Mouse (Mus musculus) spleen, adult 18-20 months (tissue): ENCODE measurements around the gene Tmem270.

ENCODE experiments used
- DNase-seq, 2 experiments: peaks; one replicate each; pipeline ENCODE4 v3.0.0; 2022; ENCODE audit warnings: mixed read lengths in 2 of 2

Gene Tmem270

DNA sequence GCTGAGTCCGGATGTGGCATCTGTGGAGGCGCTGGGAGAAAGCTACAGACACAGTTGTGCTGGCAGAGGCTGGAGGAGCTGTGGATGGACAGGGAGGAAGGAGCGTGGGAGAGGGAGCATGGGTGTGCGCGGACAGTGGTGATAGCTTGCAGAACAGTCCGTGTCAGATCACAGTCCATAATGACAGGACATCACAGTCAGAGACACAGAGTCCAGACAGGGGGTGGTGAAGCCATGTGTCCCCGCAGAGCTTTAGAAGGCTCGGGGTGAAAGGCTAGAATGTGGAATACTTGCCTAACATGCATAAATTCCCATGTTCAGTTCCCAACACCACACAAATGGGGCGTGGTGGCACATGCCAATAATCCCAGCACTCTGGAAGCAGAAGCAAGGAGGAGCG is 29.7 kb downstream of the Tmem270 start:
- no peak for DNase-seq

DNA sequence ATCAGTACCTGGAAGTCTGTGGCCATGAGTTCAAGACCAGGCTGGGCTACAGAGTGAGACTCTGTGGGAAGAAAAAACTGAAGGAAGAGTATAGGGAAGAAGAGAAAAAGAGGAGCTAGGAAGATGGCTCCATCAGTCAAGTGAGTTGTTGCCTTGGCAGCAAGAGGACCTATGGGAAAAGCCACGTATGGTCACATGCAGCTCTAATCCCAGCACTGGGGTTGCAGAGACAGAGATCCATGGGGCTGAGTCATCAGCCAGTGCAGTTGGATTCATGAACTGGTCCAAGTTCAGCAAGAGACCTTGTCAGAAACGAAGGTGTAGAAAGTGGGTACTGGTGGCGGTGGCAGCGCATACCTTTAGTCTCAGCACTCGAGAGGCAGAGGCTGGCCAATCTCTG is 31.3 kb downstream of the Tmem270 start:
- no peak for DNase-seq

DNA sequence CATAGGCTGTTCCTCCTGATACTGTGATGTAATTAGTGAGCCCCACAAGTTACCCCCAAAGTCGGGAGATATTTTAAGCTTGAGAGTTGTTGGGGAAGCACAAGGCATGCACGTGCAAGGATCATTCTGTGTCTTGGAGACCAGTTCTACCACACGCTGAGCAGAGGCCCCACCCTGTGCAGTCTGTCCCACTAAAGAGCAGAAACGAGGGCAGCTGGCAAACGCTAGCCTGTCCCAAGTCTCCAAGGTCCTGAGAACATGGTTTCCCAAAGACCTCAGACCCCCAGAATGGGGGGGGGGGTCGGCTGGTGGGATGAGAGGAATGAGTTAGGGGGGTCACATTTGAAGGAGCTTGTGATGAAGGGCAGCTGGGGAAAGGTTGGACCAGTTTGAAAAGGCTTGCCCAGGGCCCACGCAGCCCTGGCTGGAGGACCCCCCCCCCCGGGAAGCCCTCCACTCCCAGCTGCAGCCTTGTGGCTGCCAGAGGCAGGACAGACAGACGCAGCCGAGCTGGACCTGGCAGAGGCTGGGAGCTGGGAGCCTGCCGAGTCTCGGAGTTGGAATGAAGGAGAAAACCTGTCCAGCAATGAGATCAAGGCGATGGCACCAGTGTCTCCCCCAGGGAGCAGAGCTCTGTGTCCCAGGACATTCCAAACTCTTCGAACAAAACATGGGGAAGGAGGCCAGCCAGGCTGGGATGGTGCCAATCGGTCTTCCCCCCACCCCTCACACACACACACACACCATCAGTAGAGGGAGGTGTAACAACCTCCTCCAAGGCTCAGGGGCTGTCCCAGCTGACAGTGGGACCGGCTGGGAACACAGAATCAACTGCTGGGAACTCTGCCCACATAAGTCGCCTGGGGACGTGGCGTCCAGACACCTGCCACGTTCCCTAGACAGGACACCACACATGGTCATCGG is 32.3 kb downstream of the Tmem270 start:
- DNase-seq = no peak

- no peak for DNase-seq
Measured at GRCm38 (mm10) chr5:134873034-134873433, 33.5 kb downstream of the Tmem270 start.

DNA sequence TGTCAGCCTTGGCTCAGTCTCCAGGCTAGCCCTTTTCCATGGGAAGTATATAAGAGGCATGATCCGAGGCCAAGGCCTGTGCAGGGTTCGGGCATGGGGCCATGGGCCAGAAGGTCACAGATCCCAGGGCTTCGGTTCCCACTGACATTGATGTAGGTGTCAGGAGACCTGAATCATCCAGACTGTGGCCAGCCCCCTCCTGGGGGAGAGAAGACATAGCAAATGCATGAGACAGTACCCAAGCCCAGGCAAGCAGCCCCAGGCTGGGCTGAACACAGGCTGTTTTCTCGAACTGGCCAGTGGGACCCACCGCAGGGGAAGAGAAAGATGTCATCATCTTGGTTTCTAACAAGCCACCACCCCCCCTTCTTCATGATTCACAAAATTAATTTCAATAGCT is 33.9 kb downstream of the Tmem270 start:
- no peak for DNase-seq

- DNase-seq = no peak
Measured at GRCm38 (mm10) chr5:134868506-134868905, 38.0 kb downstream of the Tmem270 start.

DNA sequence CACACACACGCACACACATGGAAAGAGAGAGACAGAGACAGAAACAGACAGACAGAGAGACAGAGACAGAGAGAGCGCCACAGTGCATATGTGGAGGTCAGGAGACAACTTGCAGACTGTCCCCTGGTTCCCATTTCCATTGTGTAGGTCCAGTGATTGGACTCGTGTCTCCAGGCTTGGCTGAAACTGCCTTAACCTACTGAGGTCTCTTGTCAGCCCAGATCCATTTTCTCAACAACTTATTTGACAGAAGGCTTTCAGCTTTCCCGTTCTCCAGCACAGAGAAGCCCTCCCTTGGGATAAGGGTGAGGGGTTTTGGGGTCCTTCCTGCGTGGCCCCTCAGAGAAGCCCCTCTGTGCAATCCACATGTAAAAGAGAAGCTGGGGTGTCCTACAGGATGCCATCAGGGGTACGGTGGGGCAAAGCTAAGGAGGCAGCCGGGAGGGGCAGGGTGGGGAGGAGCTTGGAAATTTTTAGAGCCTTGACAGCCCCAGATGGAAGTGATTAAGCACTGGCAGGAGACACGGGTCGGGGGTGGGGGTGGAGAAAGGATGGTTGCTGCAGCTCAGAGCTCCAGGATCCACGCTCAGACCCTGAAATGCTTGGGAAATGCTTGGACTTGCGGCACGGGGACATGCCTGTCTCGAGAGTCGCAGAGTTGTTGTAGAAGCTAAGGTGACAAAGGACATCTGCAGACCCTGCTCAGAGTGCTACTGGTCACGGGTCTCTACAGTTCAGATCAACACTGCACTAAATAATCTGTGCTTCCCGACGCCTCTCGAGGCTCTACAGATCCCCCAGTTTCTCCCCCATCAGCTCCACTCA is 39.0 kb downstream of the Tmem270 start:
- no peak for DNase-seq

- no peak for DNase-seq
Measured at GRCm38 (mm10) chr5:134865158-134865557, 41.4 kb downstream of the Tmem270 start.

DNA sequence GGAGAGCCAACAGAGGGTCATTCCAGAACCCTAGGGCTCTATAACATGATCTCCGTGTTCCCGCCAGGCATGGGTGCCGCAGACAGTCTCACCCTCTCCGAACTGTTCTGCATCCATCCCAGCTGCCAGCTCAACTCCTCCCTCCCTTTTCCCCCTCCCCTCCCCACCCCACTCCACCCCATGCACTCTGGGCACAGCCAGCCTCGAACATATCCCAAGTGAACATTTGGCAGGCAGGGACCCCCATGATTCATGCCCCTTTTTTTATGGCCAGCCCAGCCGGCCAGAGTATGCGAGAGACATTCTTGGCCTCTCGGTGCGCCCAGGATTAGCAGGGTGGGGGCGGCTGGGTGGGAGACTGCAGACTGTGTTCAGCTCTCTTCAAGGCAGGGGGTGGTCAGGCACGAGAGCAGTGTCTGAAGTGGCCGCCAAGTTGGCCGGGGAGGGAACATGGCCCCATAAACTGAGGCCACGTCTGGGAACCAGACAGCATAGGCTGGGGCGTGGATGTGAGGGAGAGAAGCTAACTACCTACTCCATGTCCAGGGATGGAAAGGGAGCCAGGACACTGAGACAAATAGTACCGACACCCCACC is 44.5 kb downstream of the Tmem270 start:
- no peak for DNase-seq

- DNase-seq = no peak
Measured at GRCm38 (mm10) chr5:134859193-134859592, 47.3 kb downstream of the Tmem270 start.

DNA sequence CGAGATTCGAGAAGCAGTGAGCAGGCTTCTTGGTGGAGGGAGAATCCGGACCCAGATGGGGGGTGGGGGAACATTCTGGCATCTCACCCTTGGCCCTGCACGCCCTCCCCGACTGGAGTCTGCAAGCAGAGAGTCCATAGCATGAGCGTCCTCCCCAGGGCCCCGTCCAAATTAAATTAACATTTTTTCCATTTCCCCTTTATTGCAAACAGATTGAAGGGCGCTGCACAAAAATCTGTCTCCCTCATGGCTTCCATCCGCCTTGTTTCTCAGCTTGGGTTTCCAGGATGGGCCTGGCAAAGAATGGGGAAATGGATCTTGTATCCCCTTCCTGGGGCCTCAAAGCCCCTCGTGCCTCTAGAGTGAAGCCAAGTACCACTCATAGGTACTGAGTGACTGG is 48.2 kb downstream of the Tmem270 start:
- no peak for DNase-seq

- no peak for DNase-seq
Measured at GRCm38 (mm10) chr5:134852873-134853272, 53.7 kb downstream of the Tmem270 start.
